Comparison of ENCODE assay signal across 16 mouse cellular contexts in genomic region chr2:26327852-26328251, GRCm38 (mm10). TPM values are rescaled to one million over a fixed set of nuclear protein-coding genes. Genes with fewer than 3 reads are reported as not detected.
DNase-seq lines count a peak whose midpoint lies in the region; ATAC-seq lines count a peak whose summit lies in the region.
"Had no signal": no experiment of that assay in that cellular context is flagged by ENCODE, and none has a peak within 500 bp of the region (broad histone marks: within the 10 kb centered on the region; RNA-seq: fewer than 3 reads in every experiment).

No protein-coding gene starts in this region.

- H3K4me3 ChIP-seq in hindbrain, embryonic 12.5 days = no peak overlapping the region
- H3K4me3 ChIP-seq: forebrain, embryonic 13.5 days; heart, embryonic 13.5 days; hindbrain, embryonic 13.5 days; liver, embryonic 13.5 days; megakaryocyte, embryonic 14.5 days had no signal

- intact Hi-C loops in heart, postnatal 36 days (cut with DNase I) = loop anchor here (5.0 kb wide), 1 partner anchor 79 kb away; the partner anchor contains the start of gene Inpp5e

- H3K27me3 ChIP-seq in hindbrain, embryonic 12.5 days = no peaks in the 10 kb centered on the region
- H3K27me3 ChIP-seq: forebrain, embryonic 13.5 days; heart, embryonic 13.5 days; hindbrain, embryonic 13.5 days; liver, embryonic 13.5 days; megakaryocyte, embryonic 14.5 days had no signal

- H3K9ac ChIP-seq in hindbrain, embryonic 12.5 days = no peak overlapping the region
- H3K9ac ChIP-seq: forebrain, embryonic 13.5 days; heart, embryonic 13.5 days; hindbrain, embryonic 13.5 days; liver, embryonic 13.5 days had no signal

- no peak overlapping the region for H3K27ac ChIP-seq in hindbrain, embryonic 12.5 days
- H3K27ac ChIP-seq: forebrain, embryonic 13.5 days; heart, embryonic 13.5 days; hindbrain, embryonic 13.5 days; liver, embryonic 13.5 days had no signal

- peaks cover 89% of the 10 kb centered on the region for H3K36me3 ChIP-seq in hindbrain, embryonic 12.5 days

- 93% methylated on average over 4 of the region's 4 CpGs for WGBS in hindbrain, embryonic 12.5 days

- H3K9me3 ChIP-seq in hindbrain, embryonic 12.5 days (replicated peaks) = no peaks in the 10 kb centered on the region
- H3K9me3 ChIP-seq: forebrain, embryonic 13.5 days; heart, embryonic 13.5 days; hindbrain, embryonic 13.5 days; liver, embryonic 13.5 days; megakaryocyte, embryonic 14.5 days had no signal

- peak; percentile 39 for DNase-seq in cerebellum, adult 9-10 months
- DNase-seq in lung, postnatal 10 days = peak; percentile 62
- no peak for DNase-seq in lung, postnatal 14 days
- peak; percentile 41 to 51 for DNase-seq in natural killer cell, adult 2 months (ENCODE audit: low spot score in 2 of 2)
- no peak for DNase-seq in heart, postnatal 36 days
- DNase-seq: cerebellum, adult 11 months; liver, embryonic 13.5 days had no signal

- H3K4me2 ChIP-seq in hindbrain, embryonic 12.5 days (replicated peaks) = no peak overlapping the region
- H3K4me2 ChIP-seq: forebrain, embryonic 13.5 days; heart, embryonic 13.5 days; hindbrain, embryonic 13.5 days; liver, embryonic 13.5 days had no signal

- ATAC-seq in cerebellum, adult (ENCODE audit: insufficient number of reproducible peaks, low FRiP score, low TSS enrichment) = no peak
- ATAC-seq in activated CD4-positive, CD25-positive, alpha-beta regulatory T cell, adult 4 months = peak; percentile 63
- no peak for ATAC-seq in hindbrain, embryonic 12.5 days (ENCODE audit: low FRiP score)
- ATAC-seq: forebrain, embryonic 13.5 days had no signal

- no peaks in the 10 kb centered on the region for H3K4me1 ChIP-seq in hindbrain, embryonic 12.5 days
- H3K4me1 ChIP-seq: forebrain, embryonic 13.5 days had no signal

RNA-seq across cellular contexts. Expression of gene Gpsm1, which starts 12.5 kb away (rescaled TPM):
- polyA plus RNA-seq in activated CD4-positive, CD25-positive, alpha-beta regulatory T cell, adult 4 months (2017; shearing (Covaris generic)) = 1 to 10 TPM; 1.8 to 2.7 TPM
- 125 and 133 TPM in 2 replicates for polyA plus RNA-seq in hindbrain, embryonic 12.5 days (2016; fragmentation: Nextera tagmentation; extraction: Ambion mirVana)
- total RNA-seq in heart, postnatal 36 days (2021) = 100 to 1,000 TPM; 208 to 243 TPM

RNA-seq across cellular contexts. Expression of gene Dnlz, which starts 24.1 kb away (rescaled TPM):
- polyA plus RNA-seq in activated CD4-positive, CD25-positive, alpha-beta regulatory T cell, adult 4 months (2017; shearing (Covaris generic)) = 1 to 10 TPM; 6.5 to 7.4 TPM
- 33.2 and 34.7 TPM in 2 replicates for polyA plus RNA-seq in hindbrain, embryonic 12.5 days (2016; fragmentation: Nextera tagmentation; extraction: Ambion mirVana)
- total RNA-seq in heart, postnatal 36 days (2021) = 10 to 100 TPM; 21.1 to 21.4 TPM

RNA-seq across cellular contexts. Expression of gene Card9, which starts 32.9 kb away (rescaled TPM):
- 1 to 10 TPM; 1.5 to 2.3 TPM for polyA plus RNA-seq in activated CD4-positive, CD25-positive, alpha-beta regulatory T cell, adult 4 months (2017; shearing (Covaris generic))
- polyA plus RNA-seq in hindbrain, embryonic 12.5 days (2016; fragmentation: Nextera tagmentation; extraction: Ambion mirVana) = 0.78 and 1.1 TPM in 2 replicates
- total RNA-seq in heart, postnatal 36 days (2021) = 1 to 10 TPM; 1.4 to 1.5 TPM

RNA-seq across cellular contexts. Expression of gene Ccdc187, which starts 33.5 kb away (rescaled TPM):
- not detected for polyA plus RNA-seq in activated CD4-positive, CD25-positive, alpha-beta regulatory T cell, adult 4 months (2017; shearing (Covaris generic))
- polyA plus RNA-seq in hindbrain, embryonic 12.5 days (2016; fragmentation: Nextera tagmentation; extraction: Ambion mirVana) = 0.31 and 0.37 TPM in 2 replicates
- total RNA-seq in heart, postnatal 36 days (2021) = under 1 TPM; 0.03 to 0.08 TPM
- total RNA-seq: gastrocnemius, adult 18-20 months had no signal
- polyA plus RNA-seq: kidney, embryonic 14.5 days had no signal

RNA-seq across cellular contexts. Expression of gene Snapc4, which starts 52.6 kb away (rescaled TPM):
- 10 to 100 TPM; 20.1 to 24.4 TPM for polyA plus RNA-seq in activated CD4-positive, CD25-positive, alpha-beta regulatory T cell, adult 4 months (2017; shearing (Covaris generic))
- 36.2 and 37.3 TPM in 2 replicates for polyA plus RNA-seq in hindbrain, embryonic 12.5 days (2016; fragmentation: Nextera tagmentation; extraction: Ambion mirVana)
- total RNA-seq in heart, postnatal 36 days (2021) = 1 to 10 TPM; 8.5 to 9.3 TPM

Comparison
In these comparisons a context has a peak if more than half of its experiments do, and no peak if none do; other contexts are left out.
1. DNase-seq: peak in cerebellum, adult 9-10 months (single experiment), lung, postnatal 10 days (single experiment) and natural killer cell, adult 2 months (2 of 2); none in lung, postnatal 14 days (single experiment) and heart, postnatal 36 days (0 of 2).
2. RNA of gene Gpsm1, which starts 12.5 kb away (polyA plus RNA-seq): 125 to 133 TPM in hindbrain, embryonic 12.5 days; 1.8 to 2.7 TPM in activated CD4-positive, CD25-positive, alpha-beta regulatory T cell, adult 4 months; every median in the first group is over 10 times any median in the second.